Mouse (Mus musculus) cerebellum, adult 8-10 months (tissue): ENCODE measurements around the gene Lingo3.

Experiments used
- DNase-seq: peaks from one replicate; pipeline ENCODE4 v3.0.0; 2022

Lingo3 gene

DNA sequence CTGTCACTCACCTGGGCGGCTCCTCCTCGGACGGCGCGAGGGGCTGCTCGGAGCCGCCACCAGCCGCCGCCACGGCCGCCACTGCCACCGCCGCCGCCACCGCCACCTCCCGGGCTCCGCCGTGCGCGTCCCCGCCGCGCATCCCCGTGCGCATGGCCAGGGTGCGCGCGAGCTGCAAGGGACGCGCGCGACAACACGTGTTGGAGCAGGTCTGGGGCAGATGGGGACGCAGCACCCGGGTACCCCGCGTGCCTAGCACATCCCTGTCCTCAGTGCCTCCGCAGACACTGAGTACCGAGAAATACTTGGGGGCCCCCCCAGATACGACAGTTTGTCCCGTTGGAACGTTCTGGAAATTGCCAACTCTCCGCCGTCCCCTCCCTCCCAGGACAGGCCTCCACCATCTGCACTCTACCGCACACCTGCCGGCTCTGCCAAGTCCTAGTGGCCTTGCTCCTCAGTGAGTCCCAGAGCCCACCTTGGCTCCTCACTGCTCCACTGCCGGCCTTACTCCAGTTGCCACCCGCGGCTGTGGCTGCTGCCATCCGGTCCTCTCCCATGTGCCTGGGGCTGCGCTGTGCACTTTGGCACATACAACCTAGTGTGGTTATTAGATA is at the start of gene Lingo3:
TSS of gene Lingo3 (minus strand) at position 109 of the 617 bp plus-strand sequence.
- peak; percentile 77 for DNase-seq

GRCm38 (mm10) chr10:80887181-80887580 is 43.3 kb upstream of the Lingo3 start:
- peak; percentile 72 for DNase-seq

GRCm38 (mm10) chr10:80881301-80881700 is 37.5 kb upstream of the Lingo3 start:
- peak; percentile 73 for DNase-seq

DNA sequence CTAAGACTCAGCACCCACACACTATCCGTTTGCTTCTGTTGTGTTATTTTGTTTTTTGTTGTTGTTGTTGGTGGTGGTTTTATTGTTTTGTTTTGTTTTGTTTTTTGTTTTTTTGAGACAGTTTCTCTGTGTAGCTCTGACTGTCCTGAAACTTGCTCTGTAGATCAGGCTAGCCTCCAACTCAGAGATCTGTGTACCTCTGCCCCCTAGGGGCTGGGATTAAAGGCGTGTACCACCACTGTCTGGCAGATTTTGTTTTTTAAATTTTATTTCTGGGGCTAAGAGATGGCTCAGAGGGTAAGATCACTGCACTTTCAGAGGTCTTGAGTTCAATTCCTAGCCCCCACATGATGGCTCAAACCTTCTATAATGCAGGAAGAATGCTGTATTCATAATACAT is 37.1 kb upstream of the Lingo3 start:
- DNase-seq = no peak

DNA sequence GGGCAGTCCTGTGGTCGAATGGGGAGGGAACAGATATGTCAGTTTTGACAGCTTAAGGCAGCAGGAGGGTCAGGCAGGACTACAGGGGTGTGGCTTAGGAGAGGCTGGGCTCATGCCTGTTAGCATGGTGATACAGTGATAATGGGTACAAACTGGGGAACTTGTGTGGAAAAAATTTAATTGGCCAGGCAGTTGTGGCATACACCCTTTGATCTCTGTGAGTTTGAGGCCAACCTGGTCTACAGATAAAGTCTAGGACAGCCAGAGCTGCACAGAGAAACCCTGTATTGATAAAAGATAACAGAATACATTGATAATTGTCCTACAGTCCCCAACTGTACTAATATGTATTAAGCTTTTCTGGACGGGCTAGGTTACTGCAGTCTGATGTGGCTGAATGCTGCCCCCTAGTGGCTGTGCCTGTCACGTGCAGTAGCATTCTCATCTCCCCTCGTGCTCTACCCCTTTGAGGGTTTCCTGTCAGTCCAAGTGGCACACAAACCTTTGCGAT is 36.3 kb upstream of the Lingo3 start:
- DNase-seq = peak; percentile 78

DNA sequence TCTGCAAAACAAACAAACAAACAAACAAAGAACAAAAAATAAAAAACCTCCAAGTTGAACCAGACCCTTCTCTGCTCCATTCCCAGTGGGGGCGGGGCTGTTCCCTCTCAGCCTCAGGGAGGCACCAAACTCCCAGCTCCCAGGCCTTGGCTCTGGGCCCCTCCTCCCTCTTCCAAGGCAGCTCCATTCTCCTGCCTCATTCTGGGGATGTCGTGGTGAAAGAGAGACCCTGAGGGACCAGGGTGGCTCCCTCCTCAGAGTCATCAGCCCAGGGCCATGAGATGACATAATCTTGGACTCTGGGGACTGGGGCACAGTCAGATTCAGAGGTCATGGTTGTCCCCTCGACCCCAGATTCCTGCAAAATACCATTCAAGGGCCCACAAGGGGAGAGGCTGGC is 32.8 kb upstream of the Lingo3 start:
- DNase-seq = no peak

GRCm38 (mm10) chr10:80876028-80876427 is 32.2 kb upstream of the Lingo3 start:
- peak; percentile 69 for DNase-seq

GRCm38 (mm10) chr10:80874035-80874434 is 30.2 kb upstream of the Lingo3 start:
- no peak for DNase-seq

DNA sequence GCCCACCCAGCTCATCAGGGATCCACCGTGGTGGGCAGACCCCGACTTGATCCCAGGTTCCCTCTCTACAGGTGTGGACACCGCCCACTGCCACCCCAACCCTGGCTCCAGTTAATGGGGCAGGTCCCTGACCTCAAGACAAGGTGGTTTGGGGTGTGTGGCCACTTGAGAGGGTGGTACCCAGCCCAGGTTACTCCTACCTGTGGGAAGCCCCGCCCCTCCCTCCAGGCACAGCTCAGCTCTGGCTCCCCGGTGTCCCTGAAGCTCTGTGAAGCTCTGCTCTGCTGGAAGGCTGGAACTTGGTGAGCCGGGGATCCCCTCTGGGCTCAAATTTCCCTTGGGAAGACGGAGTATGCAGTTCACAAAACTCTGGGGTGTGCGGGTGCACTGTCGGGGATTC is 27.7 kb upstream of the Lingo3 start, which contains the start of gene Tmprss9:
TSS of gene Tmprss9 (plus strand) at position 268 of the 400 bp plus-strand sequence.
- DNase-seq = no peak

DNA sequence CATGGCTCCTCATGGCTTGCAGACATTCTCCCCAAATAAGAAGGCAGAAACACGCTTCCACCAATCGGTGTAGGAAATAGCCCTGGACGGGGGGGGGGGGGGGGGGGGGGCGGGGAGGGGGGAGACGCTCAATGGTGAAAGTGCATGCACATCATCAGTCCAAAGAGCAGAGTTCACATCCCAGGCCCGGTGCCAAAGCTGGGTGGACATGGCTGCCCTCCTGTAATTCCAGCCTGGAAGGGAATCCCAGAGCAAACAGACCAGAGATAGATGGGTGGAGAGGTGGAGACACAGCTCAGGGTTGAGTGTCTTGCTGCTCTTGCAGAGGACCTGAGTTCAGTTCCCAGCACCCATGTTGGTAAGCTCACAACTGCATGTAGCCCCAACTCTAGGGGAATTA is 27.2 kb upstream of the Lingo3 start:
- DNase-seq = no peak

DNA sequence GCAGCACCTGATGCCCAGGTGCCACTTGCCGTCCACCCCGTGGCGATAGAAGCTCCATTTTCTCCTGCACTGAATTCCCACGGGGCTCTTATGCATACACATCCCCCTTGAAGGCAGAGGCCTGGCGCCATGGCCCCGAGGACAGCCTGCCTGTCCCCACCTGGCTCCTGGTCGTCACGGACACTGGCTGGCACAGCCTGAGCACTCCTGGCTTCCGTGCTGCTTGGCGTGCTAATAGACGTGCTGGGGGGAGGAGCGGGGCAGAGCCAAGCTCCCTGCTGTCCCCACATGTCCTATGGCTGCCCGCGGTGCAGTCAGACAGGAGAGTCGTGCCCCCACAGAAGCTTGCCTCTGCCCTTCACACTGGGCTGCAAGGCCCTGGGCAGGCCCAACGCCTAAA is 20.6 kb upstream of the Lingo3 start:
- DNase-seq = peak; percentile 77

- DNase-seq = no peak
These were observed 18.5 kb upstream of the Lingo3 start for GRCm38 (mm10) chr10:80862305-80862704.

DNA sequence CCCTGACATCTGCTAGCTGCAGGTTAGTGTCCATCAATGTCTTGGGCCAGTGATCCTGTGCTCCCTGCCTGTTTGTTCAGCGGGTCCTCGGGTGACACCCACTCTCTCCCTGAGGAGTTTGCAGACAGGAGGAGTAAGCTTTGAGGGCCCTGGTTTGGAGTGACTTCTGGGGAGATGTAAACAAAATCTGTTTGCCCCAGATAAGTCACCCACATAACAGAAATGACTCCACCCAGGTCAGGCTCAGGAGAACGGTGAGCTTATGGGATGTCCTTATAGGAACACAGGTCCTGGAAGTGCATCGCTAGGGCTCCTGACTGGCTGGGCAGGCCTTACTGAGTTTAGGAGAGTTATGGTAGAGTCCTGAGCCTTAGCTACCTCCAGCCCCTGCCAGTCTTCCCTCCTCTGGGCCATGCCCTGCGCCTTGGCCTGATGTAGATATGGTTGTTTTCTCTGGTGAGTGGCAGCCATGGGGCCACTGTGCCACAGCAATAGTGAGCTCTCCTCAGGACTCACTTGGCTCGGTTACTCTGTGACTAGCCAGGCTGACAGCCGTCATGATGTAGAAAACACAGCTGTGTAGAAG is 14.6 kb upstream of the Lingo3 start:
- DNase-seq = no peak

DNA sequence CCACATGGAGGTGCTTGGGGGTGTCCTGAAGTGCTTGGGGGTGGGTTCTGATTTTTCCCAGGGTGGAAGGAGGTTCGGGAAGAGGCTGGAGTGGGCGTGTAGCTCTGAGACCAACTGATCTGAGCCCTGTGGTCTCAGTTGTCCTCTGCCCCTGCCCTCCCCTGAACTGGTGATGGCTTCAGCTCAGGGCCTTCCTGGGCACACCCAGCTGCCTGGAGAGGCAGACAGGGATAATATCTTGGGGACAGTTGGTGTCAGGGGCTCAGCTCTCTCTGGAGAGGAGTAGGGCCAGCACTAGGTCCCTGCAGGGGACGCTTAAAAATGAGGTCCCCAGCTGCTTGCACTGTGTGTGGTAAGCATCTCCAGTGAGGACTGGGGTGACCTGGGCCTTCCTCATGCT is 14.0 kb upstream of the Lingo3 start:
- no peak for DNase-seq

- DNase-seq = no peak
These were observed 13.5 kb upstream of the Lingo3 start for GRCm38 (mm10) chr10:80857386-80857785.

DNA sequence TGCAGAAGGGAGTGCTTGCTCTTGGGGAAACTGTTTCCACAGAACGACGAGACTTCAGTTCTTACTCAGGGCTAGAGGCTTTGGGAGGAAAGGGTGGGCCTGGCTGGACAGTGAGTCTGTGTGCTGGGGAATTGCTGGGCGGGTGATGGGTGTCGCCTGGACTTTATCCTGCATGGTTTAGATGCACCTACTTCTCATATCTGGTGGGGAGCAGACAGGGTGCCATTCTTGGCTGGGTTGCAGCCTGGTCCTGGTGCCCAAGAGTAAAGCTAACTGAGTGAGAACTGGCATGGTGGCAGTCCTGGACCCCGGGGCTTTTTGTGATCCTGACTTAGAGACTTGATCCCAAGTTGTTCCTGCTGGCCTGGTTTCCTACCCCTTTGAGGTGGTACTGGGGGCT is 13.1 kb upstream of the Lingo3 start:
- DNase-seq = no peak

DNA sequence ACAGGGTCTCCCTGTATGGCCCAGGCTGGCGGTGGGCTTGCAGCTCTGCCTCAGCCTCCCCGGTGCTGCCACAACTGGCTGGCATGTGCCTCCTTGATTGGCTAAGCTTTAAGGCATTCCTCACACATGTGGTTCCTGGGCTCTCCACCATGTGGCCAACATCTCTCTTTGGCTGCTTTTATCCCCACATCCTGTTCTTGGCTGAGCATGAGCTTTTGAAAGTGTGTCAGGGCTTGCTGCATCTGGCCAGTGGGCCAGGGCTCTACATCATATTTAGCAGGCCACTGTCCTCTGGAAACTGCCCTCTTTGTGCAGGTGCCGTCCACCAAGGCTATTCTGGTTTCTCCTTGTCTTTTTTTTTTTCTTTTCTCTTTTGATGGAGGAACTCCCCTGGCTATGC is 12.4 kb upstream of the Lingo3 start:
- no peak for DNase-seq

GRCm38 (mm10) chr10:80855749-80856073 is 11.9 kb upstream of the Lingo3 start:
- DNase-seq = peak; percentile 58

DNA sequence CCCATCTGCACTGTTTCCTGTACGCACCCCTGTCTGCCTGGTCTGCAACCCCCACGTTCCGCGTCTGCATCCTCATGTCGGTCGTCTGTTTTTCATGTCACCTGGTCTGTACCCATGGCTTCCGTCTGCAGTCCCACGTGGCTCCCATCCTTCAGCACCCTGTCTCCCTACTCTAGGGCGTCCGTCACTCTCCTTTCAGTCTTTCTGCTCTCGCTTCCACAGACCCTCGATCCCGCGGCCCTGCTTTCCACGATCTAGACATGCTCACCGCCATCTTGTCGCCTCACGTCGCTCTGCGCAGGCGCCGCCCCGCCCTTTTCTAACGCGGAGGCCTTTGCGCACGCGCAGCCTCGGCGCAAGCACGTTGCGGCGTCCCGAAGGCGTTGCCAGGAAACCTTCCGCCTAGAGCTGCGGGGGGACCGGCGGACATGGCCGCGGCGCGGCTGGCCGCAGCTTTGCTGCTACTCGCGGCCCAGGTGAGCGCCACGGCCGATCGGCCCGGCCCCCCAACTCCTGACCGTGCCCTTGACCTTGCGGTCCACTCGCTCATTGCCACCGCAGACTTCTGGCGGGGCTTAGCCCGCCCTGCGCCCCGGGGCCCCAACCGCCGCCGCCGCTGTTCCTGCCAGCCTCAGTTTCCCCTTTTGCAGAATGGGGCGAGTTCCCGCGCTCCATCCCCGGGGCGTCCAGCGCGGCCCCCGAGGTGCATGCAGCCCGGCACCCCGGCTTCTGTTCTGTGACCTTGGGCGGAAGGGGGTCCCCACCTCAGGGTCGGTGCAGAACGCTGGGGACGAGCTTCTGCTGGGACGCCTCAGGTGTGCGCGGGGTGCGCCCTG is 11.3 kb upstream of the Lingo3 start, which contains the start of the genes Lsm7 and Sppl2b:
TSS of gene Lsm7 (minus strand) at position 297 of the 836 bp plus-strand sequence.
TSS of gene Sppl2b (plus strand) at position 363 of the 836 bp plus-strand sequence.
- peak; percentile 99 for DNase-seq

DNA sequence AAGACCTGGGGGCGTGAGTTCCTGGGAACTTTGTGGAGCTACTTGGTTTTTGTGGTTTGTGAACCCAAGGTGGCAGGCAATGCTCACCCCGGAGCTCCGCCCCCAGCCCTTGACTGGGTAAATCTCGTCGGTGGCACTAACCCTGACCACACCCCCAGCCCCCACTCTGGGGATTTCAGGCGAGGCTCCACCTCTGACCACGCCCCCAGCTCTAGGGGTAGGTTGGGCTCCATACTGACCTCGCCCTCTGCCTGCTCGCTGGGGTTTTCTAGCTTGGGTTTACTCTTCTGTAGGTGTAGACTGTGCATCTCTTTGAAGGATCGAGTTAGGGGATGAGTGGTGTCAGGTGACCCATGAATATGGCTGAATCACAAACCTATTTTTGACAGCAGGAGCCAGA is 4.7 kb upstream of the Lingo3 start:
- no peak for DNase-seq

GRCm38 (mm10) chr10:80845732-80846131 is 1.9 kb upstream of the Lingo3 start:
- no peak for DNase-seq

GRCm38 (mm10) chr10:80845055-80845693 is 1.3 kb upstream of the Lingo3 start:
- no peak for DNase-seq
